Mouse (Mus musculus) layer of hippocampus, adult 9-11 months (tissue): ENCODE measurements around the gene Clip2.
"Not testable (repeated sequence)": the region's sequence is repeated elsewhere in the genome, so short reads cannot be mapped to it uniquely, and the experiment has no call there.

Experiments used
- DNase-seq: peaks from one replicate; pipeline ENCODE4 v3.0.0; 2022

Gene Clip2

GRCm38 (mm10) chr5:134455914-134456423, 96.3 kb downstream of the Clip2 start:
- no peak for DNase-seq

- no peak for DNase-seq
Observed at GRCm38 (mm10) chr5:134455186-134455895, 96.9 kb downstream of the Clip2 start.

DNA sequence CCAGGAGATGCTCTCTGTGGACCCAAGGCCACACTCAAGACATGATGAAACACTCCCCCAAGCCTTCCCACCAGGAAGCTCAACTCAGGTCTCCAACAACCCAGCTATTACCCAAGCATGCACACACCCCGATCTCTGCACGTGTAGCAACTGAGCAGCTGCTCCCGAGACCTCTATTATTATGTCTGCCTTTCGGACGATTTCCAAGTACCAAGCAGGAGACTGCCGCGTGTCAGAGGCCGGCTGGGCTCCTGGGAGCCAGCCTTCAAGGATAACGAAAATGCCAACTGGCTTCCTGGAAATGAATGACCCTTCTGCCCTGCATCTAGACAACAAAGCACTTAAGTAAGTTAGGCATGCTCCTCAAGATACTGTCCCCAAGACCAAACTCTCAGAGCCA, 97.8 kb downstream of the Clip2 start:
- DNase-seq, result no peak

- DNase-seq, result no peak
Observed at GRCm38 (mm10) chr5:134453577-134453976, 98.7 kb downstream of the Clip2 start.

DNA sequence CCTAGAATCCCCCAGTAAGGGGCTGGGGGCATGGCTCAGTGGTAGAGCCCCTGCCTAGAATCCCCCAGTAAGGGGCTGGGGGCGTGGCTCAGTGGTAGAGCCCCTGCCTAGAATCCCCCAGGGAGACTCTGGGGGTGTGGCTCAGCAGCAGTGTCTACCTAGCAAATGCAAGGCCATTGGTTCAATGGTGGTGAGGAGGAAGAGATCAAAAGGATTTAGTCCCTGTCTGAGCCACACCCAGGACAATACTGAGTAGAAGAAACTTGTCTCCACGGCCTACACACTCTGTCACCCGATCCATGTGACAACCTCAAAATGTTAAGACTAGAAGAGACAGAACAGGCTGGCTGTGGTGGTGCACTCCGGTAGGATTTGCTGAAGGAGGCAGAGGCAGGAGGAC, 105.5 kb downstream of the Clip2 start:
- DNase-seq, result not testable (repeated sequence)

GRCm38 (mm10) chr5:134445895-134446294, 106.3 kb downstream of the Clip2 start:
- DNase-seq, result no peak

DNA sequence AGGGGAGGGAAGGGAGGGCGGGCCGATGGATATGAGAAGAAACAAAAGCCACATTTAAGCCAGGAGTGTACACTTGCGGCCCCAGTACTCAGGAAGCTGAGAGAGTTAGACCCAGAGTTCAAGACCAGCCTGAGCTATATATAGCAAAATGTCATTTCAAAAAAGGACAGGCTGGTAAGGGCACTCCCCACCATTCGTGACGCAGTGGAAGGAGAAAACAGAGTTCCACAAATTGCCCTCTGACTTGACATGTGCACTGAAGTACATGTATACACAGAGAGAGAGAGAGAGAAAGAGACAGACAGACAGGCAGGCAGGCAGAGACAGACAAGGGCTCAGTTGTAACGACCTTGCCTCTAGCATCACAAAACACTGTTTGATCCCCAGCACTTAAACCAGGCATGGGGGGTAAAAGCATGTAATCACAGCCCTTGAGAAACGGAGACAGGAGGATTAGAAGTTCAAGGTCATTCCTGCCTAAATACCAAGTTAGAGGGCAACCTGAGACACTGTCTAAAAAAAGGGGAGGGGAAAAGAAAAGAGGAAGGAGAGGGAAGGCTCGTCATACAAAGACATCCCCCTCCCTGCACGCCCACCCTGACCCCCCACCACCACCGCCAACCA, 106.9 kb downstream of the Clip2 start:
- DNase-seq, result no peak

DNA sequence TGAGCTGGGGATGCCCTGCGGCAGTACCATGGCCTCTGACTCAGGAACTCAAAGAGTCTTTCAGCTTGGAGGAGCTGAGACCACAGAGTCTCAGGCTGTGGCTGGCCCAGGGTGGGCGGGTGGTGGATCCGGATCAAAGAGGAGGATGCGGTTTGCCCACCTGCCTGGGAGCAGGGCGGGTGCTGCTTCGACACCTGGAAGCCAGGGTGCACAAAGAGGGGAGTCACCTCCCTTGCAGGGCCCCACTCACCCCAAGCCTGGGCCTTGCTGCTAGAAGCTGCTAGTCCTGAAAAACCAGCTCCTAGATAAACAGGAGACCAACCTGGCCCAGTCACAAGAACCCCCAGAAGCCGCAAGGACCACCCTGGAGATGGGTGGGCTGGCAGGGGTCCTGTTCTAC, 107.8 kb downstream of the Clip2 start:
- DNase-seq, result no peak

- no peak for DNase-seq
Observed at GRCm38 (mm10) chr5:134442066-134442465, 110.2 kb downstream of the Clip2 start.

GRCm38 (mm10) chr5:134441105-134441504, 111.1 kb downstream of the Clip2 start:
- no peak for DNase-seq

DNA sequence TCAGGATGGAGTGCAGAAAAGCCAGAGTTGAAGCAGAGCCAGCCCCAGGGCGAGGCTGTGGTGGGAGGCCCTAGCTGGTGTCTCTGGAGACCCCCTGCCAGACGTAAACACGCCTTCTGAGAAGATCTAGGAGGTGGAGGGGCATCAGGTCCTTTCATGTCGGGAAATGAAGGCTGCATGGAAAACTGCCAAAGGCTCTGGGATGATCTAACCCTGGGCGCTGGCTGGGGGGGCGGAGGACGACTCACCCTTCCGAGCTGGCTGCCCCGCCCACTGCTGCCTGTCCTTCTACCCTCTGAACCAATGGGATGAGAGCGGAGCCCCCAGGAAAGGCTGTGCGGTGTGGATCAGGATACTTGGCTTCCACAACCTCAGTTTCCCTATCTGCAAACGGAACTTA, 112.1 kb downstream of the Clip2 start:
- DNase-seq, result no peak

GRCm38 (mm10) chr5:134439481-134439880, 112.8 kb downstream of the Clip2 start:
- DNase-seq, result no peak
